Mouse (Mus musculus) MEL (cell line): ENCODE data around the gene Sec23a. TPM values are rescaled to one million over a fixed set of nuclear protein-coding genes. Genes with fewer than 3 reads are reported as not detected.

Source experiments
- DNase-seq: peaks from one replicate; pipeline ENCODE4 v3.0.0; 2011; ENCODE audit warnings: low read depth, low spot score
- H3K27ac ChIP-seq: 2 replicates; pipeline ENCODE4 v1.5.1; 2012; ENCODE audit warnings: low read depth, mild to moderate bottlenecking, control low read depth, low read length, moderate library complexity; ENCODE audit not compliant: control insufficient read depth
- H3K27me3 ChIP-seq, 2 experiments: fragments of 150-350 bp in 1 of 2; sonication (generic) in 1 of 2; 2 replicates each; pipeline ENCODE4 v1.6.1; 2012; ENCODE audit warnings: low read length in 2 of 2, mild to moderate bottlenecking in 2 of 2, improper control_type of control experiment in 1 of 2, moderate library complexity in 1 of 2; ENCODE audit not compliant: insufficient read depth in 2 of 2, control insufficient read depth in 1 of 2
- H3K36me3 ChIP-seq, 2 experiments: 2 replicates each; pipeline ENCODE4 v1.6.1; 2012 to 2014; ENCODE audit warnings: low read length in 2 of 2, improper control_type of control experiment in 1 of 2, inconsistent platforms in 1 of 2, mild to moderate bottlenecking in 1 of 2; ENCODE audit not compliant: insufficient read depth in 2 of 2, control insufficient read depth in 1 of 2
- H3K4me1 ChIP-seq, 2 experiments: fragments of 150-350 bp in 1 of 2; sonication (generic) in 1 of 2; 2 replicates each; pipeline ENCODE4 v1.6.1; 2012; ENCODE audit warnings: low read length in 2 of 2, improper control_type of control experiment in 1 of 2, mild to moderate bottlenecking in 1 of 2; ENCODE audit not compliant: insufficient read depth in 2 of 2, control insufficient read depth in 1 of 2
- H3K4me3 ChIP-seq, 2 experiments: fragments of 150-350 bp in 1 of 2; sonication (generic) in 1 of 2; 2 replicates each; pipeline ENCODE4 v1.5.1; 2012; ENCODE audit warnings: low read depth in 2 of 2, low read length in 2 of 2, mild to moderate bottlenecking in 2 of 2, moderate library complexity in 2 of 2, control low read depth in 1 of 2, improper control_type of control experiment in 1 of 2; ENCODE audit not compliant: control insufficient read depth in 1 of 2, insufficient read depth in 1 of 2
- H3K79me2 ChIP-seq: 2 replicates; pipeline ENCODE4 v1.6.1; 2012; ENCODE audit warnings: mild to moderate bottlenecking, low read length, moderate library complexity; ENCODE audit not compliant: control insufficient read depth, poor library complexity, insufficient read depth
- H3K9ac ChIP-seq: 2 replicates; pipeline ENCODE4 v1.6.1; 2012; ENCODE audit warnings: low read depth, mild to moderate bottlenecking, control low read depth, low read length, moderate library complexity; ENCODE audit not compliant: control insufficient read depth, poor library complexity, severe bottlenecking
- H3K9me3 ChIP-seq: fragments of 150-350 bp; sonication (generic); replicated peaks from 2 replicates; pipeline ENCODE4 v1.6.1; 2012; ENCODE audit warnings: mild to moderate bottlenecking, low read length, improper control_type of control experiment, moderate library complexity; ENCODE audit not compliant: insufficient read depth
- BHLHE40 ChIP-seq: IDR thresholded peaks from 2 replicates; pipeline ENCODE4 v1.6.1; 2012; ENCODE audit warnings: low read depth, mild to moderate bottlenecking, inconsistent platforms, low read length, improper control_type of control experiment, borderline replicate concordance
- CHD1 ChIP-seq: IDR thresholded peaks from 2 replicates; pipeline ENCODE4 v1.6.1; 2012; ENCODE audit warnings: low read depth, mild to moderate bottlenecking, inconsistent platforms, low read length, improper control_type of control experiment
- CHD2 ChIP-seq: IDR thresholded peaks from 2 replicates; pipeline ENCODE4 v1.6.1; 2011; ENCODE audit warnings: low read length, improper control_type of control experiment
- E2F4 ChIP-seq: IDR thresholded peaks from 2 replicates; pipeline ENCODE4 v1.6.1; 2011; ENCODE audit warnings: low read depth, low read length, improper control_type of control experiment, borderline replicate concordance
- ELF1 ChIP-seq: IDR thresholded peaks from 2 replicates; pipeline ENCODE4 v1.6.1; 2014; ENCODE audit warnings: low read depth, mild to moderate bottlenecking, inconsistent platforms, low read length, improper control_type of control experiment, moderate library complexity
- EP300 ChIP-seq, 2 experiments: IDR thresholded peaks; 2 replicates each; pipeline ENCODE4 v1.6.1; 2011; ENCODE audit warnings: improper control_type of control experiment in 2 of 2, low read length in 2 of 2, low read depth in 1 of 2, mild to moderate bottlenecking in 1 of 2
- GABPA ChIP-seq: IDR thresholded peaks from 2 replicates; pipeline ENCODE4 v1.6.1; 2012; ENCODE audit warnings: low read depth, mild to moderate bottlenecking, inconsistent platforms, low read length, improper control_type of control experiment, moderate library complexity
- GATA1 ChIP-seq: IDR thresholded peaks from 2 replicates; pipeline ENCODE4 v1.6.1; 2011; ENCODE audit warnings: low read depth, low read length, improper control_type of control experiment
- JUND ChIP-seq: IDR thresholded peaks from 2 replicates; pipeline ENCODE4 v1.6.1; 2011; ENCODE audit warnings: low read depth, mild to moderate bottlenecking, improper control_type of control experiment, low read length
- KAT2A ChIP-seq: conservative IDR thresholded peaks from 2 replicates; pipeline ENCODE4 v1.6.1; 2012; ENCODE audit warnings: low read depth, low read length, improper control_type of control experiment, inconsistent platforms
- MAX ChIP-seq: IDR thresholded peaks from 2 replicates; pipeline ENCODE4 v1.6.1; 2011; ENCODE audit warnings: low read length, improper control_type of control experiment
- MAZ ChIP-seq: IDR thresholded peaks from 2 replicates; pipeline ENCODE4 v1.6.1; 2012; ENCODE audit warnings: low read depth, mild to moderate bottlenecking, inconsistent platforms, low read length, improper control_type of control experiment
- MEF2A ChIP-seq: IDR thresholded peaks from 2 replicates; pipeline ENCODE4 v1.6.1; 2014; ENCODE audit warnings: low read depth, mild to moderate bottlenecking, inconsistent platforms, low read length, improper control_type of control experiment; ENCODE audit not compliant: poor library complexity, insufficient replicate concordance, severe bottlenecking; ENCODE audit errors: extremely low read depth
- MXI1 ChIP-seq: IDR thresholded peaks from 2 replicates; pipeline ENCODE4 v1.6.1; 2011; ENCODE audit warnings: mild to moderate bottlenecking, low read depth, low read length, improper control_type of control experiment
- NELFE ChIP-seq: IDR thresholded peaks from 2 replicates; pipeline ENCODE4 v1.6.1; 2011; ENCODE audit warnings: low read depth, low read length, improper control_type of control experiment
- POLR2AphosphoS2 ChIP-seq: IDR thresholded peaks from 2 replicates; pipeline ENCODE4 v1.6.1; 2011; ENCODE audit warnings: low read length, improper control_type of control experiment
- RAD21 ChIP-seq: IDR thresholded peaks from 2 replicates; pipeline ENCODE4 v1.6.1; 2011; ENCODE audit warnings: mild to moderate bottlenecking, low read depth, low read length, improper control_type of control experiment
- RCOR1 ChIP-seq: IDR thresholded peaks from 2 replicates; pipeline ENCODE4 v1.6.1; 2012; ENCODE audit warnings: low read depth, mild to moderate bottlenecking, inconsistent platforms, low read length, improper control_type of control experiment
- SMC3 ChIP-seq: IDR thresholded peaks from 2 replicates; pipeline ENCODE4 v1.6.1; 2011; ENCODE audit warnings: low read depth, low read length, improper control_type of control experiment
- TAL1 ChIP-seq: IDR thresholded peaks from 2 replicates; pipeline ENCODE4 v1.6.1; 2012; ENCODE audit warnings: mild to moderate bottlenecking, inconsistent platforms, low read length, moderate library complexity, mixed read lengths
- TBP ChIP-seq: IDR thresholded peaks from 2 replicates; pipeline ENCODE4 v1.8.0; 2011; ENCODE audit warnings: low read depth, low read length, improper control_type of control experiment
- UBTF ChIP-seq: IDR thresholded peaks from 2 replicates; pipeline ENCODE4 v1.6.1; 2012; ENCODE audit warnings: low read depth, mild to moderate bottlenecking, inconsistent platforms, low read length, improper control_type of control experiment, moderate library complexity, borderline replicate concordance; ENCODE audit not compliant: insufficient read depth
- USF1 ChIP-seq: IDR thresholded peaks from 2 replicates; pipeline ENCODE4 v1.6.1; 2014; ENCODE audit warnings: low read depth, mild to moderate bottlenecking, inconsistent platforms, low read length, improper control_type of control experiment, moderate library complexity
- USF2 ChIP-seq, 2 experiments: IDR thresholded peaks; 2 replicates each; pipeline ENCODE4 v1.6.1; 2011 to 2012; ENCODE audit warnings: improper control_type of control experiment in 2 of 2, low read length in 2 of 2, borderline replicate concordance in 1 of 2, inconsistent platforms in 1 of 2, low read depth in 1 of 2, mild to moderate bottlenecking in 1 of 2; ENCODE audit not compliant: insufficient read depth in 1 of 2
- ZC3H11A ChIP-seq: IDR thresholded peaks from 2 replicates; pipeline ENCODE4 v1.6.1; 2012; ENCODE audit warnings: low read depth, mild to moderate bottlenecking, inconsistent platforms, low read length, improper control_type of control experiment
- ZKSCAN1 ChIP-seq: IDR thresholded peaks from 2 replicates; pipeline ENCODE4 v1.6.1; 2012; ENCODE audit warnings: low read depth, mild to moderate bottlenecking, inconsistent platforms, low read length, improper control_type of control experiment, moderate library complexity
- ZMIZ1 ChIP-seq: IDR thresholded peaks from 2 replicates; pipeline ENCODE4 v1.6.1; 2012; ENCODE audit warnings: low read depth, mild to moderate bottlenecking, inconsistent platforms, low read length, improper control_type of control experiment, moderate library complexity
- ZNF384 ChIP-seq: IDR thresholded peaks from 2 replicates; pipeline ENCODE4 v1.6.1; 2012; ENCODE audit warnings: low read depth, mild to moderate bottlenecking, inconsistent platforms, low read length, improper control_type of control experiment
- polyA plus RNA-seq, 2 experiments: library from polyadenylated mRNA; stranded (reverse) in 1 of 2; unstranded in 1 of 2; fragments of >175 nt in 1 of 2; fragments of >200 nt in 1 of 2; gene quantifications; 2 replicates each; pipeline versions ENCODE4 v1.2.1 to v1.2.4; 2012; ENCODE audit warnings: low replicate concordance in 2 of 2, low read depth in 1 of 2; ENCODE audit not compliant: insufficient read length in 2 of 2, insufficient read depth in 1 of 2, missing spikeins in 1 of 2
- total RNA-seq: library from RNA; depleted of rRNA; stranded (reverse); fragments of 300-350 nt; gene quantifications from 2 replicates; pipeline ENCODE4 v1.2.3, GENCODE M21; 2012

Gene Sec23a
- total and polyA plus RNA-seq, 3 experiments: 16.1 to 98.2 (median 16.7) TPM

- peak; percentile 98 for TF ChIP-seq NELFE
- no peak; the same call in 1 of the 2 replicates for TF ChIP-seq KAT2A
- TF ChIP-seq TAL1: no peak
- no peak for TF ChIP-seq CHD2
- TF ChIP-seq ZNF384: no peak
- TF ChIP-seq ZMIZ1: peak; percentile 77
- TF ChIP-seq TBP: peak; percentile 93
- no peak for TF ChIP-seq BHLHE40
- no peak for TF ChIP-seq GATA1
- peak; percentile 74 for TF ChIP-seq MAX
- no peak for TF ChIP-seq ZC3H11A
- no peak for TF ChIP-seq GABPA
- no peak for TF ChIP-seq RAD21
- peak; percentile 96; the same call in 1 of the 2 replicates for TF ChIP-seq POLR2AphosphoS2
- no peak for TF ChIP-seq MEF2A
- TF ChIP-seq ELF1: peak; percentile 37; the same call in 1 of the 2 replicates
- TF ChIP-seq MAZ: no peak
- peak; percentile 84 for TF ChIP-seq MXI1
- TF ChIP-seq USF2 (IDR thresholded peaks at IDR 0.05; ENCODE audit: borderline replicate concordance in 1 of 2, insufficient read depth in 1 of 2, low read depth in 1 of 2, low read length in 2 of 2): no peak
- peak; percentile 38; the same call in 1 of the 2 replicates for TF ChIP-seq E2F4
Measured at GRCm38 (mm10) chr12:59013234-59013633, 1.4 kb upstream of the Sec23a start, which contains the start of gene Gemin2 (continued).

- Histone ChIP-seq H3K79me2 (peaks cover 8% of the 10 kb centered on the region), H3K27ac (peak overlapping the region; percentile 86), H3K4me1 (peaks cover 3 to 5% of the 10 kb centered on the region in 2 experiments; a peak in 3 of 4 replicates), H3K27me3 (no peaks in the 10 kb centered on the region), H3K36me3 (peaks cover 0 to 11% of the 10 kb centered on the region in 2 experiments; a peak in 3 of 4 replicates), H3K4me3 (peak overlapping the region; percentile 52 to 78), H3K9ac (peak overlapping the region; percentile 86), H3K9me3 (no peaks in the 10 kb centered on the region)
- TF ChIP-seq CHD2: no peak
- no peak for TF ChIP-seq ZKSCAN1
- no peak for TF ChIP-seq UBTF
- no peak for TF ChIP-seq TBP
- TF ChIP-seq EP300 (IDR thresholded peaks at IDR 0.05; ENCODE audit: low read depth in 1 of 2, low read length in 2 of 2): no peak
- no peak for TF ChIP-seq SMC3
- TF ChIP-seq CHD1: peak; percentile 89; the same call in 1 of the 2 replicates
- TF ChIP-seq JUND: no peak
- TF ChIP-seq E2F4: no peak
- no peak for TF ChIP-seq USF1
- no peak for TF ChIP-seq RCOR1
- no peak for TF ChIP-seq NELFE
- peak; percentile 92 for TF ChIP-seq ZNF384
- TF ChIP-seq ZC3H11A: no peak
- no peak for TF ChIP-seq MAZ
- TF ChIP-seq MEF2A: no peak
- no peak for TF ChIP-seq POLR2AphosphoS2
- DNase-seq: no peak
Measured at GRCm38 (mm10) chr12:59012710-59013091, 884 bp upstream of the Sec23a start.
